Mouse (Mus musculus) limb, embryonic 14.5 days (tissue): ENCODE data around the gene Abcg4. TPM values are rescaled to one million over a fixed set of nuclear protein-coding genes. Genes with fewer than 3 reads are reported as not detected.

Experiments used
- ATAC-seq: fragments of 200-750 bp; cut with Nextera tagmentation; 2 replicates; pipeline ENCODE4 v1.8.0; 2017; ENCODE audit warnings: low read depth, moderate number of reproducible peaks, moderate TSS enrichment; ENCODE audit not compliant: low FRiP score
- DNase-seq: peaks from one replicate; pipeline ENCODE4 v3.0.0-alpha.2; 2015; ENCODE audit warnings: low spot score
- H3K27ac ChIP-seq: fragments of 300-500 bp; sonication (generic); replicated peaks from 2 replicates; pipeline ENCODE4 v1.5.1; 2014; ENCODE audit warnings: low read depth, mild to moderate bottlenecking, low read length, moderate library complexity, mixed read lengths
- H3K27me3 ChIP-seq: fragments of 300-500 bp; sonication (generic); 2 replicates; pipeline ENCODE4 v1.6.1; 2014; ENCODE audit warnings: low read length, mixed read lengths; ENCODE audit not compliant: control insufficient read depth, insufficient read depth
- H3K36me3 ChIP-seq: fragments of 300-500 bp; sonication (generic); 2 replicates; pipeline ENCODE4 v1.6.1; 2014; ENCODE audit warnings: mild to moderate bottlenecking, low read length, moderate library complexity, mixed read lengths; ENCODE audit not compliant: control insufficient read depth, insufficient read depth
- H3K4me1 ChIP-seq: fragments of 300-500 bp; sonication (generic); 2 replicates; pipeline ENCODE4 v1.6.1; 2014; ENCODE audit warnings: antibody characterized with exemption, low read length, mixed read lengths; ENCODE audit not compliant: control insufficient read depth, insufficient read depth
- H3K4me2 ChIP-seq: fragments of 300-500 bp; sonication (generic); replicated peaks from 2 replicates; pipeline ENCODE4 v1.6.1; 2014; ENCODE audit warnings: low read depth, mild to moderate bottlenecking, low read length, moderate library complexity; ENCODE audit not compliant: severe bottlenecking
- H3K4me3 ChIP-seq: fragments of 300-500 bp; sonication (generic); replicated peaks from 2 replicates; pipeline ENCODE4 v1.5.1; 2014; ENCODE audit warnings: low read length
- H3K9ac ChIP-seq: fragments of 300-500 bp; sonication (generic); 2 replicates; pipeline ENCODE4 v1.6.1; 2014; ENCODE audit warnings: mild to moderate bottlenecking, low read depth, low read length, moderate library complexity; ENCODE audit not compliant: severe bottlenecking
- H3K9me3 ChIP-seq: fragments of 300-500 bp; sonication (generic); 2 replicates; pipeline ENCODE4 v1.6.1; 2016; ENCODE audit warnings: low read length; ENCODE audit not compliant: control insufficient read depth
- POLR2A ChIP-seq: fragments of 200-500 bp; IDR thresholded peaks from 2 replicates; pipeline ENCODE4 v1.8.0; 2012; ENCODE audit warnings: inconsistent platforms, mild to moderate bottlenecking, moderate library complexity, borderline replicate concordance; ENCODE audit not compliant: insufficient read depth, insufficient read length; ENCODE audit errors: extremely low read depth
- WGBS: fragments of 180-500 bp; shearing (Covaris S2); extraction: QIAGEN DNeasy Blood & Tissue Kit; methylation state at CpG from one replicate; pipeline ENCODE4 v1.1.7; 2014; 5-methylcytosine and 5-hydroxymethylcytosine counted together
- polyA plus RNA-seq, 2 experiments: library from polyadenylated mRNA; depleted of rRNA in 1 of 2; stranded (reverse) in 1 of 2; unstranded in 1 of 2; fragments of >200 nt; fragmentation: Nextera tagmentation in 1 of 2; extraction: Ambion mirVana in 1 of 2; gene quantifications; 2 replicates each; pipeline versions ENCODE4 v1.2.1 to v1.2.3; 2012 to 2014

The Abcg4 gene
- polyA plus RNA-seq, 2 experiments: 4.8 to 20.8 TPM

GRCm38 (mm10) chr9:44250445-44250844 is 38.0 kb downstream of the Abcg4 start:
- Histone ChIP-seq H3K9me3 (no peaks in the 10 kb centered on the region), H3K4me2 (no peak overlapping the region), H3K4me1 (peaks cover 14% of the 10 kb centered on the region), H3K9ac (no peak overlapping the region), H3K4me3 (no peak overlapping the region), H3K27me3 (no peaks in the 10 kb centered on the region), H3K36me3 (no peaks in the 10 kb centered on the region), H3K27ac (no peak overlapping the region)
- DNase-seq (no peak), ATAC-seq (no peak)
- no peak for TF ChIP-seq POLR2A
- WGBS: 77% methylated on average over 4 of the region's 4 CpGs

DNA sequence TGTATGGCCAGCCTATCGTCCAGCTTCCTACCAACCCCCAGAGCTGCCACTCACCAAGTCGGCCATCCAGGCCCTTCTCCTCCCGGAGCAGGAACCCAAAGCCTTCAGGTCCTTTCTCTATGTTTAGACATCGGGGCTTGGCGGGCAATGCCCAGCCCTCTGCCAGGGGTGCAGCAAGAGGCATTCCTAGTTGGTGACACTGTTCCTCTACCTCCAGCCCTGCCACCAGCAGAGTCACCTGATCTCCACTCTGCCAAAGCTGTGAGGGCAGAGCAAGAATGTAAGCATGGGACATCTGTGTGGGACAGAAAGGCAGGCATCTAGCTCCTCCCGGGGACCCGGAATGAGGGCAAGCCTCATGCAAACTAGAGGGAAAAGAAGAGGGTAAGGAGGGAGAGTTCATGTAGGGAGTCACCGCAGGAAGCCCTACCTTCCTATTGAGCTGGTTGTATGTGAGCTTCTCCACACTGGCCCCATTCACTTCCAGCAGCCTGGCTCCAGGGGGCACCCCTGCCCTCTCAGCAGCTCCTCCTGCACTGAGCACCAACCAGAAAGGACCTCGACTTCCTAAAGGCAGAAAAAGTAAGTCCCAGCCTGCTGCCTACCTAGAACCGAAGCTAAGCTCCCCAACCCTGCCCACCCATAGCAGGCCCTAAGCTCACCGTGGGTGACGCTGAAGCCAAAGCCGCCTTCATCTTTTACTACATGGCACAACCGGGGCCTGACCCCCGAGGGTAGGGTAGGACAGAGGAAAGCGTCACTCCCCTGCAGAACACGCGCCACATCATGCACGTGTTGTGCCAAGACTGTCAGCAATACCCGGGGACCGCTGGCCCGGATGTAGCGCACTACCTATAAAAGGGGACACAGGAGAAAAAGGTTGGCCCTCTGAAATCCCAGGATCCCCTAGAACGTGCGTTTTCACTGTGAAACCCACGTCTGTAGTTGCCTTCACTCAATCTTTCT is 39.0 kb downstream of the Abcg4 start:
- H3K27ac ChIP-seq: no peak overlapping the region
- no peak for ATAC-seq
- H3K4me2 ChIP-seq: no peak overlapping the region
- H3K27me3 ChIP-seq: no peaks in the 10 kb centered on the region
- no peak overlapping the region for H3K9ac ChIP-seq
- peaks cover 5% of the 10 kb centered on the region; the same call in 1 of the 2 replicates for H3K4me1 ChIP-seq
- no peak overlapping the region for H3K4me3 ChIP-seq
- 47% methylated on average over 26 of the region's 26 CpGs for WGBS
- no peaks in the 10 kb centered on the region for H3K9me3 ChIP-seq
- no peaks in the 10 kb centered on the region for H3K36me3 ChIP-seq
- DNase-seq: no peak
- TF ChIP-seq POLR2A: no peak

DNA sequence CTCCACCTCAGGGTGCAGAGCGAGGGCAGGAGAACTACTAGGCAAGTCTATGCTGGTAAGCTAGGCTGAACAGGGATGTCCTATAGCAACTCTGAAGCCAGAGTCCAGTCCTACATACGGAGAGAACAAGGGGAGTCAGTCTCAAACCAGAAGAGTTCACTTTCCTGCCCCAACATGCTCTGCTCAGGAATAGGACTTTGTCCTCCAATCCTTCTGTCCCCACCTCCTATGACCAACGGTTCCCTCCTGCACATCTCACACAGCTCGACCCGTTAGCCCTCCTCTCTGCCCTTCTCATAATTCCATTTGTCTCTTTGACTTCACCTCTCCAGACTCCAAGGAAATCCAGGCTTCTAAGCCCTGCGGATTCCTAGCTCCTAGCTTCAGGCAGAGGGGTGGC is 40.5 kb downstream of the Abcg4 start:
- Histone ChIP-seq H3K4me2 (no peak overlapping the region), H3K4me3 (no peak overlapping the region), H3K4me1 (no peaks in the 10 kb centered on the region), H3K9ac (no peak overlapping the region), H3K27ac (no peak overlapping the region), H3K36me3 (no peaks in the 10 kb centered on the region), H3K27me3 (no peaks in the 10 kb centered on the region), H3K9me3 (no peaks in the 10 kb centered on the region)
- TF ChIP-seq POLR2A: no peak
- DNase-seq (no peak), ATAC-seq (no peak)
- WGBS: 82% methylated on average over 6 of the region's 6 CpGs

GRCm38 (mm10) chr9:44243621-44244020 is 44.8 kb downstream of the Abcg4 start:
- no peak for DNase-seq
- 56% methylated on average over 2 of the region's 2 CpGs for WGBS
- no peak for ATAC-seq
- Histone ChIP-seq H3K9ac (no peak overlapping the region), H3K36me3 (no peaks in the 10 kb centered on the region), H3K27me3 (no peaks in the 10 kb centered on the region), H3K4me3 (no peak overlapping the region), H3K9me3 (no peaks in the 10 kb centered on the region), H3K4me2 (no peak overlapping the region), H3K4me1 (no peaks in the 10 kb centered on the region), H3K27ac (no peak overlapping the region)
- no peak for TF ChIP-seq POLR2A

DNA sequence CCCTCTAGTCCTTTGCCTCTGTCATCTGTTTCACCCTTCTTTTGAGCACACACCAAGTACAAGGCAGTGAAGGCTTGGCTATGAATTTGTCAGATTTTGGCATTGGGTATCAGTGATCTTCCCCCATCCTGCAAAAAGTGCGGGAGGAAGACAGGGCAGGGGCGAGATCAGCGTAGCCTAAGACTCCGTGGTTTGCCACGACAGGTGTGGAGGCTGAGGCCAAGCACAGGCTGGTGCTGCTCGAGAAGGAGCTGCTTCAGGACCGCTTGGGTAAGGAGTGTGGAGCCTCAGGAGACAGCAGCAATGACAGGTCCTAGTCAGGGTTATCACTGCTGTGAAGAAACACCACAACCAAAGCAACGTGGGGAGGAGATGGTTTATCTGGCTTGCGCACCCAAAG is 47.0 kb downstream of the Abcg4 start:
- no peak overlapping the region for H3K4me3 ChIP-seq
- H3K36me3 ChIP-seq: no peaks in the 10 kb centered on the region
- no peak for TF ChIP-seq POLR2A
- H3K4me2 ChIP-seq: no peak overlapping the region
- H3K9ac ChIP-seq: no peak overlapping the region
- H3K4me1 ChIP-seq: no peaks in the 10 kb centered on the region
- no peak for DNase-seq
- no peaks in the 10 kb centered on the region for H3K27me3 ChIP-seq
- 70% methylated on average over 9 of the region's 9 CpGs for WGBS
- no peak overlapping the region for H3K27ac ChIP-seq
- H3K9me3 ChIP-seq: no peaks in the 10 kb centered on the region
- no peak for ATAC-seq
